Mouse (Mus musculus): ENCODE results near the gene Pam16. TPM values are rescaled to one million over a fixed set of nuclear protein-coding genes. Genes with fewer than 3 reads are reported as not detected.
"Not testable (repeated sequence)": the region's sequence is repeated elsewhere in the genome, so short reads cannot be mapped to it uniquely, and the experiment has no call there.

Gene Pam16
- polyA plus RNA-seq, 1 experiment from 2014 or later: 123 TPM

DNA sequence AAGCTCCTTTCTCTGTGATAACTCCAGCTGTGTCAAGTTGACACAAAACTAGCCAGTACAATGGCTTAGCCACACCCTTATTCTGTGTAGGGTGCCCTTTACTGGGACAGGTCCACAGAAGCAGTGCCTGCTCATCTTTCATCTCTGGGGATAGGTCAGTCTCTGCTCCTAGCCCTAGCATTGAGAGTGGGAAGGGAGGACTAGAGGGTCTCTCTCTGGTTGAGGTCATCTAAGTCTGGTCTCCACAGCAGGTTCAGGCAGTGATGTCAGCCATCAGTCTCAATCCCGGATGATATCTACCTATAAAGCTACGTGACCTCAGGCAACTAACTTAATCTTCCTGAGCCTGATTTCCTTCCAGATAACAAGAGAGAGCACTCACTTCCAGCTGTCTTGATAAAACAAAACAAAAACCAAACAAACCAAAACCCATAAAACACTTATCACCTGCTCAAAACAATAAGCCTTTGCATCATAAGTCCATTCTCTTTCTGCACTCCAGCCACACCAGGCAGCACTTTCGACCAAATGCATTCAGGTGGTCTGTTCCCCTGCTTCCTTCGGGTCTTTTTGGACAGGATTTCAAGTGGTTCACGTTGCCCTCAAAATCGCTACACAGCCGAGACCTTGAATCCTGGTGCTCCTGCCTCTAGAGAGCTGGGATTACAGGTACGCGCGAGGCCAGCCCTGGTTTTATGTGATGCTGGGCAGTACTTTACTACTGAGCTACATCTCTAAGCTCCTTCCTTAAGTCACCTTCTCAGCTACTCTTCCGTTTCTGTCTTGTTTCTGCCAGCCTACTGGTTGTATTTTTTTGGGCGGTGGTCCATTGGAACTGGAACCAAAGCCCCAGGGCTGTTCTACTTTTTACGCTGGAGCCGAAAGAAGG is 38.9 kb downstream of the Pam16 start:
- 13% methylated on average over 14 of the region's 14 CpGs for WGBS
- H3K4me2 ChIP-seq (replicated peaks): peak overlapping the region; percentile 58
- no peaks in the 10 kb centered on the region for H3K9me3 ChIP-seq
- peak overlapping the region; percentile 85 for H3K27ac ChIP-seq (replicated peaks)
- H3K36me3 ChIP-seq: peaks cover 4% of the 10 kb centered on the region
- peak overlapping the region; percentile 44 for H3K4me3 ChIP-seq
- peak overlapping the region; percentile 46 for H3K9ac ChIP-seq (replicated peaks)
- peaks cover 17% of the 10 kb centered on the region for H3K4me1 ChIP-seq
- H3K27me3 ChIP-seq: no peaks in the 10 kb centered on the region
- ATAC-seq (ENCODE audit: low FRiP score, low read depth): peak; percentile 39

DNA sequence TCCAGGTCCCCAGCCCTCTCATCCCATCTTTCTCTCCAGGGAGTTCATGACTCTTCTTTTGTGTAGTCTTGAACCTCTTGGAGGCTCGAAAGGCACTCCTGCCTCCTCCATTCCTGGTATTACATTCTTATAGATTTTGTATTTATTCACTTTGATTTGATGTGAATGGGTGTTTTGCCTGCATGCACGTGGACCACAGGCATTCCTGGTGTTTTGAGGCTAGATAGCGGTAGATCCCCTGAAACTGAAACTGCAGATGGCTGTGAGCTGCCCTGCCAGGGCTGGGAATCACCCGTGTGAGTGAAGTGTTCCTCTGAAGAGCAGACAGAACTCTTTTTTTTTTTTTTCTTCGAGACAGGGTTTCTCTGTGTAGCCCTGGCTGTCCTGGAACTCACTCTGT is 40.4 kb downstream of the Pam16 start:
- no peaks in the 10 kb centered on the region for H3K27me3 ChIP-seq
- no peaks in the 10 kb centered on the region for H3K36me3 ChIP-seq
- no peak overlapping the region for H3K9ac ChIP-seq (replicated peaks)
- no peak overlapping the region for H3K4me3 ChIP-seq
- ATAC-seq (ENCODE audit: low FRiP score, low read depth): no peak
- no peak overlapping the region for H3K4me2 ChIP-seq (replicated peaks)
- H3K27ac ChIP-seq (replicated peaks): no peak overlapping the region
- WGBS: 80% methylated on average over 5 of the region's 5 CpGs
- no peaks in the 10 kb centered on the region for H3K9me3 ChIP-seq
- H3K4me1 ChIP-seq: peaks cover 17% of the 10 kb centered on the region

DNA sequence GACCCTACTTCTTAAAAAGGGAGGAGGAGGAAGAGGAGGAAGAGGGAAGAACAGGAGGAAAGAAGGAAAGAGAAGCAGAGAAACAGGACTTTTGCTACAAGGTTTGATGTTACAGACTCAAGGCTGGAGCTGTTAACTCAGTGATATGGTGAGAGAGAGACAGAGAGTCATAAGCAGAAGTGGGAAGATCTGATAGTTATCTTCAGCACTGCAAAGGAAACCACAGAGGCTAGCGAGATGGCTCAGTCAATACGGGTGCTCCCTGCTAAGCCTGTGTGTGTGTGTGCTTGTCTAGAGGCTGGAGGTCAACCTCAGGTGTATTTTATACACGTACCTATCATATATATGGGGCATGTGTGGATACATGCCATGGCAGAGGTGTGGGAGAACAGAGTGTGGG is 41.0 kb downstream of the Pam16 start:
- Histone ChIP-seq H3K4me2 (replicated peaks) (no peak overlapping the region), H3K9me3 (no peaks in the 10 kb centered on the region), H3K27me3 (no peaks in the 10 kb centered on the region), H3K4me3 (no peak overlapping the region), H3K9ac (replicated peaks) (no peak overlapping the region), H3K4me1 (peaks cover 17% of the 10 kb centered on the region), H3K36me3 (no peaks in the 10 kb centered on the region), H3K27ac (replicated peaks) (no peak overlapping the region)
- 84% methylated on average over 3 of the region's 3 CpGs for WGBS
- no peak for ATAC-seq (ENCODE audit: low FRiP score, low read depth)

GRCm38 (mm10) chr16:4581179-4581578 is 43.6 kb downstream of the Pam16 start:
- H3K4me2 ChIP-seq (replicated peaks); H3K27ac ChIP-seq (replicated peaks): not testable (repeated sequence)
- 95% methylated on average over 4 of the region's 4 CpGs for WGBS

GRCm38 (mm10) chr16:4578630-4579029 is 46.2 kb downstream of the Pam16 start:
- H3K9ac ChIP-seq (replicated peaks): no peak overlapping the region
- no peak for ATAC-seq (ENCODE audit: low FRiP score, low read depth)

More at GRCm38 (mm10) chr16:4581179-4581578, 43.6 kb downstream of the Pam16 start:
- not testable (repeated sequence) for H3K9me3 ChIP-seq; H3K36me3 ChIP-seq; ATAC-seq (ENCODE audit: low FRiP score, low read depth); H3K9ac ChIP-seq (replicated peaks); H3K4me3 ChIP-seq; H3K4me1 ChIP-seq; H3K27me3 ChIP-seq

DNA sequence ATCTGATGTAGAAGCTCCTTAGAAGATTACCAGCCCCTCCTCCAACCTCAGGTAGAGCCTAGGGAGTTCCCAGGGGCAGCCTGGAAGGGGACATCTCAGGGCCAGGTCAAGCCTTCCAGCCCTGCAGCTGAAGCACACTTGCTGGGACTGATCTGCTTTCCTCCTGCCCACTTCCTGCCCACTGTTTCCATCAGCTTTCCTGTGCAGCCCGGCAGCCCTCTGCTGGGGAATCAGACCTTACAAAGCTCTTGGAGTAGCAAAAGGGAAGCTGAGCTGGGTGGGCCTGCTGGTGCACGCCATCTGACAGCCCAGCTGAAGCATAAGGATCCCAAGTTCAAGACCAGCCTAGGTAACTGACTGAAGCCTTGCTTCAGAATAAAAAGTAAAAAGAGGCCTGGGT is 47.9 kb downstream of the Pam16 start:
- Histone ChIP-seq H3K9me3 (no peaks in the 10 kb centered on the region), H3K9ac (replicated peaks) (no peak overlapping the region), H3K4me2 (replicated peaks) (no peak overlapping the region), H3K4me1 (no peaks in the 10 kb centered on the region), H3K27ac (replicated peaks) (no peak overlapping the region), H3K36me3 (no peaks in the 10 kb centered on the region), H3K4me3 (no peak overlapping the region), H3K27me3 (no peaks in the 10 kb centered on the region)
- 58% methylated on average over 2 of the region's 2 CpGs for WGBS
- no peak for ATAC-seq (ENCODE audit: low FRiP score, low read depth)

More at GRCm38 (mm10) chr16:4578630-4579029, 46.2 kb downstream of the Pam16 start:
- Histone ChIP-seq H3K4me3 (no peak overlapping the region), H3K36me3 (no peaks in the 10 kb centered on the region), H3K4me1 (no peaks in the 10 kb centered on the region), H3K4me2 (replicated peaks) (no peak overlapping the region), H3K27ac (replicated peaks) (no peak overlapping the region), H3K9me3 (no peaks in the 10 kb centered on the region), H3K27me3 (no peaks in the 10 kb centered on the region)
- 75% methylated on average over 7 of the region's 7 CpGs for WGBS

DNA sequence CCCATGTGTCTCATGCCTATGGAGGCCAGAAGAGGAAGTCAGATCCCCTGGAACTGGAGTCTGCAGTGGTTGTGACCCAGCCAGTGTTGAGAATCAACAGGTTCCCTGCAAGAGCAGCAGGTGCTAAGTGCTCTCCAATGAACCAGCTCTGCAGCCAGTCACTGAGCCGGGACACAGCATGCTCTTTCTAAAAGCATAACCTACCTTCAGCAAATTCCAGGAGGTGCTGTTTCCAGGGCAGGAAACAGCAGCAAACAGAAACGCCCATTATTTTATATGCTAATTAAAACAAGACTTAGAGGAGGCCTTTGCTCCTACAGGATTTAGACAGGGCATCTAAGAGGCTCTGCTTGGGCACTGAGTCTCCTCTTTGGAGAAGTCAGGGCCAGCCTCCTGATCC is 48.8 kb downstream of the Pam16 start:
- WGBS: 46% methylated on average over 2 of the region's 2 CpGs

DNA sequence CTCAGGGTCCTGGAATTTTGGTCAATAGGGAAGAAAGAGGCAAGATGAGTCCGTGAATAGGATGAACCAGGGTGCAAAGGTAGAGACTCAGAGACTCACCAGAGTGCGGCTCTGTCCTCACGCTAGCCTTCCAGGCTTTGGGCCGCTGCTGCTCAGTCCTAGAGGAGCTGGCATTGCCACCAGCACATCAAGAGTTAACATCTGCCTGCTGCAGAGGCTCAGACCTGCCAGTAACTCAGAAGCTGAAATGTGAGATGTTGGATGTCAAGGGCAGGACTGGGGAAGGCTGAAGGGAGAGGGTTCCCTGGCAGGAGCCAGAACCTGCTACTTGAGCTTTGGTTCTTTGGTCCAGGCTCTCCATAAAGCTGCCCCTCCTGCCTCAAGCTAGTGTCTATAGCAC is 54.1 kb downstream of the Pam16 start:
- Histone ChIP-seq H3K9me3 (no peaks in the 10 kb centered on the region), H3K4me3 (no peak overlapping the region), H3K27me3 (no peaks in the 10 kb centered on the region), H3K4me2 (replicated peaks) (no peak overlapping the region), H3K9ac (replicated peaks) (no peak overlapping the region), H3K27ac (replicated peaks) (no peak overlapping the region), H3K4me1 (peaks cover 7% of the 10 kb centered on the region; the same call in 1 of the 2 replicates), H3K36me3 (no peaks in the 10 kb centered on the region)
- no peak for ATAC-seq (ENCODE audit: low FRiP score, low read depth)
- WGBS: 58% methylated on average over 4 of the region's 4 CpGs

More for the DNA sequence above, 48.8 kb downstream of the Pam16 start:
- no peak for ATAC-seq (ENCODE audit: low FRiP score, low read depth)
- H3K36me3 ChIP-seq: no peaks in the 10 kb centered on the region
- H3K9ac ChIP-seq (replicated peaks): no peak overlapping the region
- H3K4me1 ChIP-seq: peaks cover 1% of the 10 kb centered on the region; the same call in 1 of the 2 replicates
- no peaks in the 10 kb centered on the region for H3K9me3 ChIP-seq
- H3K27ac ChIP-seq (replicated peaks): no peak overlapping the region
- no peak overlapping the region for H3K4me2 ChIP-seq (replicated peaks)
- H3K4me3 ChIP-seq: no peak overlapping the region
- no peaks in the 10 kb centered on the region for H3K27me3 ChIP-seq

DNA sequence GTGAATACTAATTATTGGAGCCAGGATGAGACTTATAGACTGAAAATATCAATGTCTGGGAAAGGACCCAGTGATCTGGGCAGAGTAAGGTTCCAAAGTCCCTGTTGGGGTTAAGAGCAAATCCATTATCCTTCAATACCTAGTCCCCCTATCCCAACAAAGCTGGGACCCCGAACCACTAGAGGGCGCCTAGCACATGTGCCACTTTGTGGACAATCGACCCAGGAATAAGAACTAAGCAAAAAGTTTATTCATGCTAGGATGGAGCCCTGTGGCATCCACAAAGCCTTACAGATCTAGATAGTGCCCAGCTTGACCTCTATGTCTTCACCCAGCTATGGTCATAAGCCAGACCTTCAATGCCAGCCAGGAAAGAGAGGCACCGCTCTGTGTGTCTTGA is 56.9 kb downstream of the Pam16 start:
- 17% methylated on average over 4 of the region's 4 CpGs for WGBS
- no peak overlapping the region for H3K27ac ChIP-seq (replicated peaks)
- no peak overlapping the region for H3K4me2 ChIP-seq (replicated peaks)
- no peaks in the 10 kb centered on the region for H3K9me3 ChIP-seq
- H3K27me3 ChIP-seq: no peaks in the 10 kb centered on the region; the same call in 1 of the 2 replicates
- no peaks in the 10 kb centered on the region for H3K36me3 ChIP-seq
- no peak overlapping the region for H3K9ac ChIP-seq (replicated peaks)
- peaks cover 7% of the 10 kb centered on the region; the same call in 1 of the 2 replicates for H3K4me1 ChIP-seq
- ATAC-seq (ENCODE audit: low FRiP score, low read depth): peak; percentile 56
- no peak overlapping the region for H3K4me3 ChIP-seq

Other genes with a start within 250 kb of the Pam16 start
- 2.2 and 2.7 TPM in 2 replicates for gene Adcy9, start 204.5 kb downstream of the Pam16 start, polyA plus RNA-seq (2016; fragmentation: Nextera tagmentation; extraction: Ambion mirVana)
- 21.5 and 22.1 TPM in 2 replicates for gene Srl, start 83.2 kb downstream of the Pam16 start, polyA plus RNA-seq (2016; fragmentation: Nextera tagmentation; extraction: Ambion mirVana)
- 17.8 and 19.2 TPM in 2 replicates for gene Tfap4, start 65.1 kb downstream of the Pam16 start, polyA plus RNA-seq (2016; fragmentation: Nextera tagmentation; extraction: Ambion mirVana)
- gene Glis2, start 30.3 kb downstream of the Pam16 start, polyA plus RNA-seq (2016; fragmentation: Nextera tagmentation; extraction: Ambion mirVana): 28.2 and 35.6 TPM in 2 replicates
- gene Vasn, start 15.0 kb upstream of the Pam16 start, polyA plus RNA-seq (2016; fragmentation: Nextera tagmentation; extraction: Ambion mirVana): 7.7 and 11.1 TPM in 2 replicates
- 55.9 and 58.5 TPM in 2 replicates for gene Dnaja3, start 15.0 kb upstream of the Pam16 start, polyA plus RNA-seq (2016; fragmentation: Nextera tagmentation; extraction: Ambion mirVana)
- 21.7 and 22.6 TPM in 2 replicates for gene Coro7, start 54.8 kb upstream of the Pam16 start, polyA plus RNA-seq (2016; fragmentation: Nextera tagmentation; extraction: Ambion mirVana)
- gene Nmral1, start 94.4 kb upstream of the Pam16 start, polyA plus RNA-seq (2016; fragmentation: Nextera tagmentation; extraction: Ambion mirVana): 131 and 141 TPM in 2 replicates
- 70.1 and 81.0 TPM in 2 replicates for gene Hmox2, start 101.4 kb upstream of the Pam16 start, polyA plus RNA-seq (2016; fragmentation: Nextera tagmentation; extraction: Ambion mirVana)
- 95.4 and 100 TPM in 2 replicates for gene Cdip1, start 165.3 kb upstream of the Pam16 start, polyA plus RNA-seq (2016; fragmentation: Nextera tagmentation; extraction: Ambion mirVana)
- 0.69 and 0.75 TPM in 2 replicates for gene 4930562C15Rik, start 210.4 kb upstream of the Pam16 start, polyA plus RNA-seq (2016; fragmentation: Nextera tagmentation; extraction: Ambion mirVana)